Mouse (Mus musculus) thymus, postnatal 0 days (tissue): Measurements from ENCODE around the gene Hap1. TPM values are rescaled to one million over a fixed set of nuclear protein-coding genes. Genes with fewer than 3 reads are reported as not detected.

ENCODE experiments used
- DNase-seq: peaks from one replicate; pipeline ENCODE4 v3.0.0-alpha.2; 2015; ENCODE audit warnings: low spot score
- polyA plus RNA-seq: library from polyadenylated mRNA; unstranded; fragments of >200 nt; fragmentation: Nextera tagmentation; extraction: Ambion mirVana; gene quantifications from 2 replicates; pipeline ENCODE4 v1.2.1, GENCODE M21; 2015

The Hap1 gene
- polyA plus RNA-seq: 1.7 and 2.0 TPM in 2 replicates

- peak; percentile 41 for DNase-seq
Measured at GRCm38 (mm10) chr11:100355972-100356818, at the start of gene Hap1. Hap1 (minus strand) TSS chr11:100356128.

GRCm38 (mm10) chr11:100404456-100405074 is 48.6 kb upstream of the Hap1 start:
- DNase-seq: no peak

DNA sequence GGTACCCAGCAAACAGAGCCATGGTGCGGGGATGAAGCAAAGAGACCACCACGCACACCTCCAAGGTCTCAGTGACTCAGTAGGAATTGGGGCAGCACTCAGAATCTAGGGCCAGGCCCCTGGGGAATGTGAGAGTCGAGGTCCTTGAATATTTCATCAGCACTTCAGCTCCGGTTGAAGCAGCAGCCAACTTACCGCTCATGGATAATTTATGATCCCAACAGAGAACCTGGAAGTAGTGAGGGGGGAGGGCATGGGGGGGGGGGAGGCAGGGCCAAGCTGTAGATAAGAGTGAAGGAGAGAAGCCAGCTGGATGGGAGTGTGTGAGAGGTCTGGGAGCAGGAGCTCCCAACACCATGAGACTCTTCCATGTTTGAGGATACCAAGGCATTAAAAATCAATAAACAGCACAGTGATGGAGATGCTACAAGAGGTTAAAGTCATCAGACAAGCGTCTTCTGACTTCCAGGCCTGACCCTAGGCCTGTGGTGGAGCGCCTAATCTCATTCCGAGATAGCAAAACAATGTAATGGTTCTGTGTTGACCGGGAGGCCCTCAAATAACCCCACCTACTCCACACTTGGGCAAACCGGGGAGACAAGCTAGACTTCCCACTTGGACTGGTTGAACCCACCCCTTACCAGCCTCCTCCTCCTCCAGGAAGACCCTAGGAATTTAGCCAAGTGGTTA is 47.7 kb upstream of the Hap1 start:
- DNase-seq: no peak

DNA sequence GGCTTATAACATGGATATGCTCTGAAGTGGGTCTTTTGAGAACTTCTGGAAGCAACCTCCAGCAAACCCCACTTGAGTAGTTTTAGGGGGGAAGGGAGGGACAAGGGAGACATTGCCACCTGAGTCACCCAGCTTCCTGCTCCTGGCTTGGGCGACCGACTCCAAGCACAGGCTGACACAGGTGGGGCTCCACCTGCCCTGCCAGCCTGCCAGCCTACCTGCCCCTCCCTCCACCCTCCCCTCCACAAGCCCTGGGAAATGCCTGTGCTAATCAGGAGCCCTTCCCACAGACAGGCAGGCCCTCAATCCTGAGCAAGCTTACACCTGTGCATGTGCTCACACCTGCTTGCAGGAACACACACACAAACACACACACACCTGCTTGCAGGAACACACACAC is 46.8 kb upstream of the Hap1 start:
- no peak for DNase-seq

- no peak for DNase-seq
Measured at GRCm38 (mm10) chr11:100402240-100402639, 46.3 kb upstream of the Hap1 start.

GRCm38 (mm10) chr11:100400842-100401241 is 44.9 kb upstream of the Hap1 start:
- DNase-seq: no peak

- DNase-seq: no peak
Measured at GRCm38 (mm10) chr11:100399727-100400538, 44.0 kb upstream of the Hap1 start.

GRCm38 (mm10) chr11:100399320-100399719 is 43.4 kb upstream of the Hap1 start:
- DNase-seq: peak; percentile 73

DNA sequence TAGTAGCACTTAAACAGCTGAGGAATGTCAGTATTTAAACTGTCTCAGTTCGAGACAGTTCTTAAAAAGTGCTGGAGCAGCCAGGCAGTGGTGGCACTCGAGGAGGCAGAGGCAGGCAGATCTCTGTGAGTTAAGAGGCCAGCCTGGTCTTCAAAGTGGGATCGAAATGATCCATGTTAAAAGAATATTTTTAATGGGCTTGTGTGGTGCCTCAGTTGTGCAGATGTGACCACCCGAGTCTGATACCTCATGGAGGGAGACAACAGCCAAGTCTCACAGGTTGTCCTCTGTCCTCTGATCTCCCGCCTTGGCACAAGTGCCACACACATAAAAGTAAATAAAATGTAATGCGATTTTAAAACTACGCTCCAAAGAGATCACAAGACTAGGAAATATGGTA is 42.6 kb upstream of the Hap1 start:
- no peak for DNase-seq

GRCm38 (mm10) chr11:100397600-100398389 is 41.9 kb upstream of the Hap1 start, which contains the start of gene Jup:
Jup (minus strand) TSS chr11:100397763.
- peak; percentile 98 for DNase-seq

DNA sequence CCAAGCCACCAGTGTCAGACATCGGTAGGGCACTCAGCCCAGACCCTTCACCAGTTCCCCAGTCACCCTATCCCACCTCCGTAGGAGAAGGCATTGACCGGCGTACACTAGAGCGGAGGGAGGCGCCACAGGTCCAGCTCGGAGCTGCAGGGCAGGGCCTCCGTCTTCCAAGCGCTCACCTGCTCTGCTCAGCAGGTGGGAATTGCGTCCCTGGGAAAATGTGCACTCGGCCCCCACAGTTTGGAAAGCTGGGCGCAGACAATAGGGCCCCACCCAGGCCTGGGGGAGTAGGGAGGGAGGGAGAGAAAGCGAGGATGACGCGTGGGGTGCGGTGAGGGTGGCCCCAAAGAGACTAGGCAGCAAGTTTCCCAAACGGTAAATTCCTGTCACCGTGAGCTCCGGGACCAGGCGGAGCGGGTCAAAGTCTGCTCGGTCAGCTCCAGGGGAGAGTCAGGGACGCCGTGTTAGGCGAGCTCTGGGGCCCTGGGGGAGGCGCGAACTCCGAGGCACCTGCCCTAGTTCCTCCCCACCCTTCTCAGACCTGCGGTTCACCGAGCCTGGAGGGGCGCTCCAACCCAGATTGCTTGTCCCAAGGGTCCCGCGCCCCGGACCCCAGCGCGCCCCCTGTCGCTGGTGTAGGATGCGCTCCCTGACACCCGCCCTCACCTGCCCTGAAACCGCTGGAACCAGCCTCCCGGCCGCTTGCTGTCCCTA is 41.1 kb upstream of the Hap1 start:
- DNase-seq: no peak

DNA sequence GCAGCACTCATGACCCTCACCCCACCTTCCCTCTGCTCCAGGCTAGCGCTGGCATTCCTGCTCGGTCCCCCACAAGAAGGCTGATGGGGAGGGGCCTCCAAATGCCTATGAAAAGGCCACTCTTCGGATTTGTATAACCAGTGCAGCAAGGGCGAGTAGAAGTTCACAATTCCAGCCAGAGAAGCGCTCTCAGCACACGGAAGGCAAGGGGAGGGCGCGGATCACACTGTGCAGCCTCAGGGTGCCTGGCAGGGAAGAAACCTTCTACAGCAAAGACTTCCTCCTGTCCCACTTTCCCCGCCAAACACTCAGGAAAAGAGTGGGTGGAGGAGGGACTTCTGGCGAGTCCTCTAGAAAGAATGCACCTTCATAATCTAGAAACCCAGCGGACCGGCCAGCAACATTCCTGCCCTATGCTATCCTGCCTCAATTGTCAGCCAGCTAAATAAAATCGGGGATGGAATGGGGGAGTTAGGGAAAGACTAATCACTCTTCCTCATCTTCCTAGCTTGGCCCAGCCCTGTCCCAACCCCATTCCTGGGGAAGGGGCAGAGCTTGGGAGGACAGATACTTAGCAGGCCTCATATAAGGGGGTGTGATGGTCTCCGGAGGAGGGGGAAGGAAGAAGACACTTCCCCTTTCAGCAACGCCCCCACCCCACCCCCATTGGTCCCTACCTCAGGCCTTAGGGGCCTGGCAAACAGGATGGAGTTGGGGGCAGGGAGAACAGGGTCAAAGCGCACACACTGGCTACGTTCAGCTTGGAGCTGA is 40.1 kb upstream of the Hap1 start:
- no peak for DNase-seq

DNA sequence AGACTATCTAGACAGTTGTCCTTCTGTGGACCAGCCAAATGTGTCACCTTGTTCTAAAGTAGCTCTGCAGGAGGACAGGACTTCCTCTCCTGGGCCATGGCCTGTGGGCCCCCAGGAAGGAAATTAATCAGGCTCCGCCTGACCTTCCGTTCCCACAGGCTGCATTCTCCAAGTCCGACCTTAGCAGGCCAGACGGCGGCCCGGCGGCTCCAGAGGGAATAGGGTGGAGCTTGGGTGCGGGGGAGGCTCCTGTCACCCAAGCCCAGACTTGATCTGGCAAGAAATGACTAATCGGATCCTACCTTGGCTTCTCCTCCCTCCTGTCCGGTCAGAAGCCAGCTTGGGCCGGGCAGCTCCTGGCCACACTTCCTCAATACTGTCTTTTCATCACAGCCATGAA is 39.3 kb upstream of the Hap1 start:
- no peak for DNase-seq

DNA sequence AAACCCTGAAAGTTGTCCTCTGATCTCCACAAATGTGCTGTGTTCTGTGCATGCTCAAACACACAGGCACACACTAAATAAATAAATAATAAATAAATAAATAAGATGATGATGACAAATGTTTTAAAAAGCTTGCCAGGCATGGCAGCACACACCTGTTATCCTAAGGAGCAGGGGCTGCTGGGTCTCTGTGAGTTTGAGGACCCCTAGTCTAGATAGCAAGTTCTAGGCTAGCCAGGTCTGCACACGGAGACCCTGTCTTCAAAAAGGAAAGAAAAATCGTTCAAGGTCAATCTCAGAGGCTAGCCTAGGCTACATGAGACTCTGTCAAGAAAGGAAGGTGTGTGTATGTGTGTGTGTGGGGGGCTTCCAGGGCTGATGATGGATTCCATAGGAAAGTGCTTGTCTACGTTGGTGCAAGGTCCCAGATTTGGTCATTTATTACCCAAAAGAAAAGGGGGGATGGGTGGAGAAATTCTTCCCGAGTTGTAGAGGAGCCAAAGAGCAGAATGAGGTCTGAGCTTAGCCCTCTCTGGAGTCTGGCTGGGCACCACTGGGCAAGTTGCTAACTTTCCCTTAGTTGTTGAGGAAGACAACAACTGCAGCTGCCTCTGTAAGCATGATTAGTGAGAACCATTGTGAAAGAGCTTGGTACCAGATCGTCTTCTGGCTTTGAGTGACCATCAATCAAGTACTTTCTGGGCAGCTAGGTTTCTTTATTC is 38.6 kb upstream of the Hap1 start:
- no peak for DNase-seq

DNA sequence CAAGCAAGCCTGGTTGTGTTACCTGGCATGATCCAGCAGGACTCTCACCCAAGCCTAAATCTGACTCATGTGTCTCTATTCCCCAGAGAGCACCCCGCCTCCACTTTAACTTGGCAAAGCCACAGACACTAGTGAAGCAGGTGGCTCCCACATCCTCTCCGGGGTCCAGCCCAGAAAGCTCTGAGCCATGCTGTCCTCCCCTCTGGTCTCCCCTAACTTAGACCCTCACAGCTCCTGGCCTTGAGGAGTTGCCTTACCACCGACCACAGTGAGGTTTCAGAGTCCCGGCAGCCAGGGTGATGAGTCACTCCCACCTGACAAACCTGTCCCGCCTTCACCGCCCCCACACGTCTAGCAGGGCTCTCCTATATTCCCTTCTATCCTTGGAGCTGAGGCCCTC is 37.8 kb upstream of the Hap1 start:
- DNase-seq: no peak

DNA sequence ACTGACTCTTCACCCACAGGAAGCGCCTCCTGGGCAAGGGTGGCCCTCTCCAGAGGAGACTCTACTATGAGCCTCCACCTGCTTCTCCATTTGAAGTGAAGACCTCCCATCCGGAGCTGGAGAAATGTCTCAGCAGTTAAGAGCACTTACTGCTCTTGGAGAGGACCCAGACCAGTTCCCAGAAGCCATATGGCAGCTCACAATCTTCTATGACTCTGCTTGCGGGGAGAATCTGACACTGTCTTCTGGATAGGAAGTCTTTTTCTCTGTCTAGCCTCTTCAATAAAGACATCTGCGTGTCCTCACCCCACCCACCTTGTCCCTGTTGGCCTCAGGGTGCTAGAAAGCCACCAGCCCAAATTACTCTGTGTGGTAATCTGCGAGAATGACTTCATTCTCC is 37.0 kb upstream of the Hap1 start:
- no peak for DNase-seq

DNA sequence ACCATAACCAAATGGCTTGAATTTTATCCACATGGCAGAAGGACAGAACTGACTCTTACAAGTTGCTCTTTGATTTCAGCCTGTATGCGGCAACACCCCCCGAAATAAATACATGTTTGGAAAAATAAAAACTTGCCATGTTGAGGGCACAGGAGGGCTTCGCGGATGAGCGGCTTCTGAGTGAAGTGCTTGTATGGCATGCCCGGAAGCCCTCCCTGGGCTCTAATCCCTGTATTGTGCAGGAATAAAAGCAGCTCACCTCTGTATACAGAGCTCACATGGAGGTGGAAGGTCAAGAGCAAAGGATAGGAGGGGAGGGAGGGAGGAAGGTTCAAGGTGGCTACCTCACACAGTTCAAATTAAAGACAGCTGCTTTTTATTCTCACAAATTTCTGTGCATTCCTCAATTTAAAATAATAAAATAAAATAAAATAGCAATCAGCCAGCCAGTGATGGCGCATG is 36.0 kb upstream of the Hap1 start:
- DNase-seq: no peak
